Mouse (Mus musculus) lung, postnatal 36 days (tissue): ENCODE data around the gene Scgb1b18.
"Not testable (repeated sequence)": the region's sequence is repeated elsewhere in the genome, so short reads cannot be mapped to it uniquely, and the experiment has no call there.

Source experiments
- DNase-seq: peaks from one replicate; pipeline ENCODE4 v3.0.0; 2022; ENCODE audit warnings: mixed read lengths

Scgb1b18 gene

GRCm38 (mm10) chr7:33185268-33185667 is at the start of gene Scgb1b18:
Gene Scgb1b18, plus strand, starts transcription at chr7:33185568.
- not testable (repeated sequence) for DNase-seq

GRCm38 (mm10) chr7:33173764-33174163 is 11.6 kb upstream of the Scgb1b18 start, which contains the start of gene Scgb2b18:
Gene Scgb2b18, minus strand, starts transcription at chr7:33173864.
- DNase-seq: not testable (repeated sequence)
